Mouse (Mus musculus): ENCODE measurements around the gene Rpl29.

DNA sequence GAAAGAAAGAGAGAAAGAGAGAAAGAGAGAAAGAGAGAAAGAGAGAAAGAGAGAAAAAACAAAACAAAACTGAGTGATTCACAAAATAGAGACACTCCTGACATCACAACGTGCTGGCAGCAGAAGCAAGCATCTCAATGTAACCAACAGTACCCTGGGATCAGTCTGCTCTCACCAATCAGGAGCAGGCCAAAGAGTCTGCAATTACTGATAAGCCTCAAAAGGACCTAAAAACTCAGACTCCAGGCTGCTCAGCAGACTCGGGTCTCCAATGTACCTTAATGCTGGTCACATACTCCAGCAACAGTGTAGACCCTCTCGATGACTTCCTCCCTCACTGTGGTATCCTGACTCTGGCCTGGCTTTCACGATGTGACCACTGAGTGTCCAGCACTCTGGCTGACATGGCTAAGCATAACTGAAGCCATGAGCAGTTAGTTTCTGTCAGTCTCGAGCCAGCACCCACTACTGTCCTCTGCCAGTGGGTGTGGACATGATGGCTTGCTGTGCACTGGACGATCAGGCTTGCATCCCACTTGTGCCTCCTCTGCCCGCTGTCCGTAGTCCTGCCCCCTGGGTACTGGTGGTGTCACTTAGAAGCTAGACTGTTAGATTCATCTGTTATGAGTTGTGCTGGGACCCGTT is 30.5 kb upstream of the Rpl29 start:
- TF ChIP-seq CTCF (IDR thresholded peaks at IDR 0.05; ENCODE audit: control insufficient read depth, insufficient read depth, low read length) = no peak
- TF ChIP-seq POLR2A (IDR thresholded peaks at IDR 0.05; ENCODE audit: borderline replicate concordance, control insufficient read depth, low read depth, low read length) = no peak
